Mouse (Mus musculus) frontal cortex, postnatal 14 days (tissue): ENCODE measurements at regions not wholly inside any gene's neighbourhood (a gene's known extent, or its start where the extent isn't known, plus 50 kb on each side); places are given as distances from the start of the nearest gene placed in this dataset.

Experiments used
- DNase-seq, 2 experiments: peaks; one replicate each; pipeline ENCODE4 v3.0.0; 2022; ENCODE audit warnings: low spot score in 2 of 2

GRCm38 (mm10) chr13:82187196-82187595 lies 404.3 kb downstream of the Cetn3 start:
- no peak for DNase-seq

DNA sequence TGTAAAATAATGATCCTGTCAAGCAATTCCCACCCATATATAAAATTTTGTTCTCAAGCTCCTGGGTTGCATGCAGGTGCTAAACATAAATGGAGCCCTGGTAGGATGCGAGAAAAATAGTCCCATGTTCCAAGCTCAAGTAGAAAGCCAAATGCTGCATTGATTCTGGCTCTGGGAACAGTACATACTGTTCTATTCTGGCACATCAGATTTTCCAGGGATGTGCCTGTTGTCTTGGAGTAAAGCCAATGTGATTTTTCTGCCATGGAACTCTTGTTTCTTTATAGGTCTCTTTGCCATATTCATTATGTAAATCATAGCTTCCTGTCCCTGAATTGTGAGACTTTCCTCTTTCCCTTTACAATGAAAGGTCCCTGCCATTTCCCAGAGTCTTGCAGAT lies 417.9 kb downstream of the Cetn3 start:
- DNase-seq: no peak

GRCm38 (mm10) chr13:82225430-82225829 lies 442.6 kb downstream of the Cetn3 start:
- no peak for DNase-seq

- DNase-seq: no peak
These were observed 451.0 kb downstream of the Cetn3 start for GRCm38 (mm10) chr13:82233901-82234300.

GRCm38 (mm10) chr13:82246231-82246630 lies 463.4 kb downstream of the Cetn3 start:
- DNase-seq: no peak

DNA sequence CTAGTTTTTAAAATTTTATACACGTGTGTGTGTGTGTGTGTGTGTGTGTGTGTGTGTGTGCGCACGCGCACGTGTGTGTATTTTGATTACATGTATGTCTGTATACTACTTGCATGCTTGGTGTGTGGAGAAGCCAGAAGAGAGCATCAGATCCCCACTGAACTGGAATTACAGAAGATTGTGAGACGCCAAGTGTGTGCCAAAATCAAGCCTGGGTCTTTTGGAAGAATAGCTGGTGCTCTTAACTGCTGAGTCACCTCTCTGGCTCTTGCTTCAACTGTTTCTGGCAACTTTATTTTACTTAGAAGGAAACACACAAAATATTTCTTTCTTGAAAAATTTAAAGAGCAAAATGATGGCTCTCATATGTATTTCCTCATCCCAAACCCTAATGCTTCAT lies 467.5 kb downstream of the Cetn3 start:
- DNase-seq: no peak

- no peak for DNase-seq
These were observed 475.6 kb downstream of the Cetn3 start for GRCm38 (mm10) chr13:82258491-82258935.

- DNase-seq: no peak
These were observed 481.4 kb downstream of the Cetn3 start for GRCm38 (mm10) chr13:82264236-82264635.

GRCm38 (mm10) chr13:82265170-82265569 lies 482.3 kb downstream of the Cetn3 start:
- no peak for DNase-seq

- no peak for DNase-seq
These were observed 482.9 kb downstream of the Cetn3 start for GRCm38 (mm10) chr13:82265736-82266135.

DNA sequence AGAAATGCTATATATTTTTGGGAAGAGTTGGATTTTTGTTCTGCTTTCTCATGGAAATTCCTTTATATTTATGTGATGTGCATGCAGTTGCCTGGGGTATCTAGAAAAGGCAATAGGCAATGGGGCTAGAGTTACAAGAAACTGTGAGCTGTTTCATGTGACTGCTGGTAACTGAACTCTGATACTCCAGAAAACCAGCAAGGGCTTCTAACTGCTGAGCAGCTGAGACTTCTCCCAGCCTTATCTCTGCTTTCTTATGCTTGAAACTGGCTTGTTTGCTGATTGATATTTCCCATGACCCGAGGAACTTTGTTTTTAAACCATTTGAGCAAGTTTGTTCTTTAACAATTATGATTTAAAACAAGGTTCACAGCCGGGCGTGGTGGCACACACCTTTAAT lies 491.9 kb downstream of the Cetn3 start:
- DNase-seq: no peak

- no peak for DNase-seq
These were observed 493.1 kb downstream of the Cetn3 start for GRCm38 (mm10) chr13:82276001-82276400.

- DNase-seq: no peak
These were observed 497.9 kb downstream of the Cetn3 start for GRCm38 (mm10) chr13:82280744-82281143.

DNA sequence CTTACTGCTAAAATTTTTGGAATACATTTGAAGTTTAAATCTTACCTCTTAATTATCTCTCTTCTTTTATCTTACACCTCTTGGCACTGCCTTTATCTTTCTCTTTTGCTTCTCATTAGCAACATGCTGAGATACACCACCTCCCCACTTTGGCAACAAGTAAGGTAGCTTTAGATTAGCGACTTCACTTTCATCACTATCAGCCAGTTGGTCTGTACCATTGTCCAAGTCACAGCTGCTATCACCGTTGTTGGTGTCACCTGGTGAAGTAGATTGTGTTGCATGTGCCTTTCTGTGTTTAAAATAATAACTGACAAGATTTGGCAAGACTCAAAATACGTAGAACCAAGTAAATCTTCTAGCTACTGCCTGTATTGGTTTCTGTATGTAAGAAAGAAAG lies 513.0 kb downstream of the Cetn3 start:
- DNase-seq: no peak

DNA sequence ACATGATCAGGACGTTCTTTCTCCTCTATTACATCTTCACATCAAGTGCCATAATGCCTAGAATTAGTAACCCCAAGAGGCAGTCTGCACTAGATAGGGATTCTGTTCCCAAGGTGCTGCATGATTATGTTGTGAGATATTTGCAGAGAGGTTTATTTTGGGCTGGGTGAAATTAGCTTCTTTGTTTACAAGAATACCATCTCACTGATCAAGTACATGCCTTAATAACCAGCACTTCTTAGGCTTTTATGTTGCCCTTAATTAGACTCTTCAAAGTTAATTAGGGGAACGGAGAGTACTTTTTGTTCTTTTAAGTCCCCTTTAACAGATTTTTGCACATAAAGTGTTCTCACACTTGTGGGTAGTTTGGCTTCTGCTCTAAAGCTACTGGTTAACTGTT lies 521.4 kb downstream of the Cetn3 start:
- no peak for DNase-seq

- DNase-seq: no peak
These were observed 522.2 kb downstream of the Cetn3 start for GRCm38 (mm10) chr13:82305076-82305475.

- peak; percentile 10 to 31 for DNase-seq
These were observed 525.5 kb downstream of the Cetn3 start for GRCm38 (mm10) chr13:82308336-82308735.

DNA sequence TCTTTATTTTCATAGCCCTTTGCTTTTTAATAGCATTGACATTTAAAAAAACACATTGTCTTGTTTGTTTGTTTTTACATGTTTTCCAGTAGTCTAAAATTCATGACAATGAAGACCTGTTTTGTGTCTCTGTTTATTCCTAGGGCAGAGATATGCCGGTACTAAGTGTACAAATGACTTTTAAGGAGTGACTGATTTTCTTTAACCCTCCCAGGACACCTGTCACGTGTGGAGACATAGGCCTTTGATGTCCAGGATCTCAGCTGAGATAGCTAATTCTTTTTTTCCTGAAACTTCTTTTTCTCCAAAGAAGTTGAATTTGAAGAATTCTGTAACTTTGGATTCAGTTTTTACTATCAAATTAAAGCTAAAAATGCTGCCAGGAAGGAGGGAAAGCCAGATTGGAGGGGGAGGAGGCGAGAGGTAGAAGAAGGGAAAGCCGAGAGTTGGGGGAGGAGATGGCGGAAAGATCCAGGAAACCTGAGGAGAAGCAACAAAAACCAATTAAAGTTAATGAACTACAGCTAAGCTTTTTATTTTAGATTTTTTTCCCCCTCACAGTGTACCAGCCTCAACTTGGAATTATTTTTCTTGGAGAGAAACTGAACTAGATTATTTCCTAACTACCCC lies 533.8 kb downstream of the Cetn3 start:
- peak; percentile 22 to 36 for DNase-seq

DNA sequence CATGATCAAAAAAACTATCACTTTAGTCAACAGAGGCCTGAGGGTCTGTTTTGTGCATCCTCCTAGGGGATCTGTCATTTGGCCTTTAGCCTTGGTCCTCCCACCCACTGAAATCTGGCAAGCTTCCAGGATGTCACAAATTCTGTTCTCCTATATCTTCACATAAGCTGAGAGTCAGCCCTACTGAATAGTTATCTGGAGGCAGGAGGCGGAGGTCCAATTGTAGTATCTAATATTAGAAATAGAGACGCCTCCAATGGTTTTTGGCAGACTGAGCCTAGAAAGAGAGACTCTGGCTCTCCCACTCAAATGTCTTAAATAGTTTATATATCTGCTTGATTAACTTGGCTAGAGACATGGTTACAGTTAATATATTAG lies 534.3 kb downstream of the Cetn3 start:
- DNase-seq: peak in 1 of 2 experiments; percentile 12

DNA sequence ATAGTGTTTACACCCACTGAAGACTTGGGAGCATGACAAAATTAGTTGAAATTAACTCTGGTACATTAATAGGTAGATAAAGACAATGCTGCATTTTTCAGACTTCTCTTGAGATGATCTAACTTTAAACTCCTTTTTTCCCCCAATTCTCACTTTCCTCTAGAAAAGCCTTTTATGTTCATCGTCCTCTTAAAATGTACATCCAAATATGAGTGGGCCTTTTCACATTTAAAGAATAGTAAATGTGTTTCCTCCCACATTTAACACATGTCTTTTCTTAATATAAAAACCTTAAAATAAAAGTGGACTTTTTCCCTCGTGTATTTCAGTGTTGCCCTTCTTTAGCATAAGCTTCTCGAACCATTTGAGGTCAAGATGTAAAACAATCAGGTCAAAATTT lies 535.5 kb downstream of the Cetn3 start:
- no peak for DNase-seq

GRCm38 (mm10) chr13:82354355-82354754 lies 571.5 kb downstream of the Cetn3 start:
- no peak for DNase-seq

- DNase-seq: no peak
These were observed 572.4 kb downstream of the Cetn3 start for GRCm38 (mm10) chr13:82355296-82355695.

DNA sequence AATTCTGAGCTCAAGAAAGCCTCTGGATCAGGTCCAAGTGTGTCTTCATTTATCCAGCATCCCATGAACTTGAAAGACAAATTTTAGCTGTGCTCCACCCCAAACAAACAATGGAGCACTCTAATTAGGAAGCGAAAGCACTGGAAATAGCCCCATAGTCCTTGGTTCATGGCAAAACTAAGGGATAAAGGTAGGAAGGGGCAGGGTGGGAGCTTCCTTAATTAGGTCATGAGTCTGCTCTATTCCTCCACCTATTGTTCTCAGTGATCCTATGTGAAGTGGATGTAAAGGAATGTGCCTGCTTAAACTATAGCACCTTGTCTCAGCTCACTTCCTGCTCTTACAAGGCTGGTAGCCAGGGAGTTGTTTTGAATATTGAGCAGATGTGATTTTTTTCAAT lies 576.6 kb downstream of the Cetn3 start:
- no peak for DNase-seq

GRCm38 (mm10) chr13:82360711-82361110 lies 577.8 kb downstream of the Cetn3 start:
- DNase-seq: no peak
